8 mouse cellular contexts compared by ENCODE assay signal in the genomic region with DNA sequence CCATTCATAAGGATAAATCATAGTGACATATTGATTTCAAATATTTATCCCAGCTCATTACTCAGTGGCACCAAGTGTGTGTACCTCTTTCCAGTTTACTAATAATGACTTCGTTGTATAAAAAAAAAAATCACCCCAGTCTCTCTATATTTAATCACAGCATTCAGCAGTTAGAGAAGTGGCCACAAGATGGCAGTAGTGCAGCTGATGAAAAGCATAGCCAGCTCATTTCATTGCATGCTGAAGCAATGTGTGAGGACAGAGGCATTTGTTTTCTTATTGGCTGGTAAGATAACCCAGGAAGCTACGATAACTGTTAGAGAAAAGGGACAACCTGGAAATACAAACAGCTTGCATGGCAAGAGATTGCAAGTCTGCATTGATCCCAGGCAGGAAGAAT.
DNase-seq lines count a peak whose midpoint lies in the region; ATAC-seq and TF ChIP-seq lines count a peak whose summit lies in the region.
"Not testable (repeated sequence)": the region's sequence is repeated elsewhere in the genome, so short reads cannot be mapped to it uniquely, and the experiment has no call there.

No protein-coding gene starts in this region.

- not testable (repeated sequence) for DNase-seq in MEL (ENCODE audit: low read depth, low spot score); gastrocnemius, adult 2 months
- DNase-seq in cerebellum, postnatal 14 days: peak; percentile 44 to 59
- peak; percentile 78 for DNase-seq in induced T-regulatory cell, adult 2 months (ENCODE audit: low read depth)
- peak; percentile 5 to 26 for DNase-seq in layer of hippocampus, postnatal 14 days (ENCODE audit: low spot score in 2 of 2)
- DNase-seq in lung, postnatal 10 days: peak; percentile 27
- peak; percentile 14 for DNase-seq in neural tube, embryonic 11.5 days (ENCODE audit: low spot score)
- peak; percentile 3 to 27 for DNase-seq in thymus, adult 18-20 months

- H3K4me2 ChIP-seq in neural tube, embryonic 11.5 days (ENCODE audit: low read depth): not testable (repeated sequence)

- not testable (repeated sequence) for H3K4me1 ChIP-seq in MEL (ENCODE audit: control insufficient read depth in 1 of 2, insufficient read depth in 2 of 2, low read length in 2 of 2); neural tube, embryonic 11.5 days (ENCODE audit: control insufficient read depth, insufficient read depth, low read length)

- not testable (repeated sequence) for H3K9me3 ChIP-seq in MEL (replicated peaks; ENCODE audit: insufficient read depth, low read length); neural tube, embryonic 11.5 days (ENCODE audit: control insufficient read depth, low read length)

- TF ChIP-seq POLR2A in MEL (IDR thresholded peaks at IDR 0.05; ENCODE audit: control insufficient read depth in 1 of 2, insufficient read depth in 1 of 2, low read depth in 1 of 2, low read length in 2 of 2, poor library complexity in 1 of 2): not testable (repeated sequence)

- not testable (repeated sequence) for H3K79me2 ChIP-seq in MEL (ENCODE audit: control insufficient read depth, insufficient read depth, low read length, poor library complexity)

- not testable (repeated sequence) for ATAC-seq in neural tube, embryonic 11.5 days (ENCODE audit: insufficient read depth, low FRiP score, low TSS enrichment)

- intact Hi-C loops in gastrocnemius, adult 2 months (cut with DNase I): not testable (repeated sequence)

- not testable (repeated sequence) for TF ChIP-seq RAD21 in MEL (IDR thresholded peaks at IDR 0.05; ENCODE audit: low read depth, low read length)

- not testable (repeated sequence) for H3K36me3 ChIP-seq in MEL (ENCODE audit: control insufficient read depth in 1 of 2, insufficient read depth in 2 of 2, low read length in 2 of 2); neural tube, embryonic 11.5 days (ENCODE audit: control insufficient read depth, insufficient read depth, low read length)

- H3K27ac ChIP-seq in MEL (ENCODE audit: control insufficient read depth, low read depth, low read length); gastrocnemius, adult 2 months; neural tube, embryonic 11.5 days (ENCODE audit: low read depth, low read length): not testable (repeated sequence)

- not testable (repeated sequence) for H3K27me3 ChIP-seq in MEL (ENCODE audit: control insufficient read depth in 1 of 2, insufficient read depth in 2 of 2, low read length in 2 of 2); neural tube, embryonic 11.5 days (ENCODE audit: control insufficient read depth, insufficient read depth, low read length)

- H3K9ac ChIP-seq in MEL (ENCODE audit: control insufficient read depth, low read depth, low read length, poor library complexity, severe bottlenecking); neural tube, embryonic 11.5 days (ENCODE audit: low read length): not testable (repeated sequence)

- not testable (repeated sequence) for H3K4me3 ChIP-seq in MEL (ENCODE audit: control insufficient read depth in 1 of 2, insufficient read depth in 1 of 2, low read depth in 2 of 2, low read length in 2 of 2); gastrocnemius, adult 2 months; neural tube, embryonic 11.5 days (ENCODE audit: low read depth, low read length)

- not testable (repeated sequence) for TF ChIP-seq EP300 in MEL (IDR thresholded peaks at IDR 0.05; ENCODE audit: low read depth in 1 of 2, low read length in 2 of 2)

- 60% methylated on average over 1 of the region's 2 CpGs for WGBS in neural tube, embryonic 11.5 days

- TF ChIP-seq CTCF in MEL (IDR thresholded peaks at IDR 0.05 in 2 of 3, conservative IDR thresholded peaks at IDR 0.05 in 1 of 3; ENCODE audit: control insufficient read depth in 1 of 3, insufficient read depth in 1 of 3, low read depth in 2 of 3, low read length in 3 of 3, poor library complexity in 1 of 3, severe bottlenecking in 1 of 3): peak in 1 of 3 experiments; percentile 11; a peak in 1 of 6 replicates
- peak; percentile 40; the same call in 1 of the 2 replicates for TF ChIP-seq CTCF in gastrocnemius, adult 2 months (IDR thresholded peaks at IDR 0.05)

TF ChIP-seq in MEL, 35 proteins besides CTCF, POLR2A, EP300 and RAD21:
- TF ChIP-seq ZNF384 (IDR thresholded peaks at IDR 0.05; ENCODE audit: low read depth, low read length): peak; percentile 50
TF ChIP-seq in MEL: peak in this region for 1; not testable (repeated sequence) for 34.
